Mouse (Mus musculus): Measurements from ENCODE around the gene Bnc1. TPM values are rescaled to one million over a fixed set of nuclear protein-coding genes. Genes with fewer than 3 reads are reported as not detected.

Gene Bnc1
- polyA plus RNA-seq, 1 experiment from 2014 or later = 0.62 TPM

DNA sequence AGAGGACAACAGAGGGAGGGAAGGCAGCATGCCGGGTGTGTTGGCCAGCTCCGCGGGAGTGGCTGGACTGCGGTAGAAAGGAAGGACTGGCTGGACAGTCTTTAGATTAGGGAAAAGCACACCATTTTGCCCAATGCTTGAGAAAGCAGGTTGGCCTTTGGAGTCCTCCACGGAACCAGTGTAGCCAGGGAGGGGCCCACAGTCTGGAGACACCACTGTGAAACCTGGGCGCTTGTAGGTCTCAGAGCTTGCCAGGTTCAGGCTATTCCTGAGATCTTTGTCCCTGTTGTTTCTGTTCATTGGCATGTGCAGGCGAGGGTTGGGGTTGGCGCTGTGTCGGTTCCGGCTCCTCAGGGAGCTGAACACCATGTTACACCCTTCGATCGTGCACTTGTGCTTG, 18.2 kb downstream of the Bnc1 start:
- ATAC-seq (ENCODE audit: low read depth) (no peak), DNase-seq (no peak)
- H3K9me3 ChIP-seq (replicated peaks) = no peaks in the 10 kb centered on the region
- H3K4me3 ChIP-seq (replicated peaks) = no peak overlapping the region
- no peak overlapping the region for H3K4me2 ChIP-seq
- 83% methylated on average over 12 of the region's 12 CpGs for WGBS (ENCODE audit: insufficient replicate concordance)
- H3K36me3 ChIP-seq = no peaks in the 10 kb centered on the region
- H3K9ac ChIP-seq = no peak overlapping the region
- peaks cover 3% of the 10 kb centered on the region; the same call in 1 of the 2 replicates for H3K27me3 ChIP-seq
- H3K4me1 ChIP-seq (replicated peaks) = no peaks in the 10 kb centered on the region
- no peak overlapping the region for H3K27ac ChIP-seq

GRCm38 (mm10) chr7:81973339-81973738, 18.8 kb downstream of the Bnc1 start:
- 67% methylated on average over 5 of the region's 5 CpGs for WGBS (ENCODE audit: insufficient replicate concordance)
- DNase-seq (no peak), ATAC-seq (ENCODE audit: low read depth) (no peak)

GRCm38 (mm10) chr7:81968975-81969374, 23.1 kb downstream of the Bnc1 start:
- WGBS (ENCODE audit: insufficient replicate concordance) = 15% methylated on average over 6 of the region's 6 CpGs
- no peaks in the 10 kb centered on the region for H3K4me1 ChIP-seq (replicated peaks)
- no peak overlapping the region for H3K4me2 ChIP-seq
- no peaks in the 10 kb centered on the region for H3K36me3 ChIP-seq
- DNase-seq (no peak), ATAC-seq (ENCODE audit: low read depth) (no peak)
- no peak overlapping the region for H3K4me3 ChIP-seq (replicated peaks)
- no peak overlapping the region for H3K9ac ChIP-seq
- H3K27ac ChIP-seq = no peak overlapping the region
- no peaks in the 10 kb centered on the region for H3K9me3 ChIP-seq (replicated peaks)
- peaks cover under 1% of the 10 kb centered on the region; the same call in 1 of the 2 replicates for H3K27me3 ChIP-seq

More at GRCm38 (mm10) chr7:81973339-81973738, 18.8 kb downstream of the Bnc1 start:
- H3K9me3 ChIP-seq (replicated peaks) = no peaks in the 10 kb centered on the region
- no peak overlapping the region for H3K27ac ChIP-seq
- H3K4me2 ChIP-seq = no peak overlapping the region
- no peaks in the 10 kb centered on the region for H3K36me3 ChIP-seq
- H3K27me3 ChIP-seq = peaks cover 3% of the 10 kb centered on the region; the same call in 1 of the 2 replicates
- H3K4me3 ChIP-seq (replicated peaks) = no peak overlapping the region
- no peak overlapping the region for H3K9ac ChIP-seq
- no peaks in the 10 kb centered on the region for H3K4me1 ChIP-seq (replicated peaks)

DNA sequence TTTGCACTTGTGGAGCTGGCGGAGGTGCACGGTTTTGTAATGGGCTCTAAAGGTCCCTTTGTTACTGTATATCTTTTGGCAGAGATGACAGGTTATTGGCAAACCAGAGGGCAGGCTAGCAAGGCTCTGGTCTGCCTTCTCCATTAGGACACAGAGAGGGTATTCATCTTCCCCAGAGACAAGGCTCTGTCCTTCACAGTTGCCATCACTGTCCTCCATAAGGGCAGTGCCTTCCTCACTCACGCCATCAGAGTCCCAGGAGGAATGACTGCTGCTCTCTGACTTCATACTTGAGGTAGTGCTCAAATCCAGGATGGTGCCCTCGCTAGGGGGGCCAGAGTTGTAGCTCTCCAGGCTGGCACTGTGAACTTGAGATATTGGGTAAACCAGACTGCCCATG, 23.6 kb downstream of the Bnc1 start:
- DNase-seq = no peak
- no peak for ATAC-seq (ENCODE audit: low read depth)
- Histone ChIP-seq H3K4me2 (no peak overlapping the region), H3K4me3 (replicated peaks) (no peak overlapping the region), H3K9ac (no peak overlapping the region), H3K4me1 (replicated peaks) (no peaks in the 10 kb centered on the region), H3K9me3 (replicated peaks) (no peaks in the 10 kb centered on the region), H3K36me3 (no peaks in the 10 kb centered on the region), H3K27me3 (no peaks in the 10 kb centered on the region), H3K27ac (no peak overlapping the region)
- 48% methylated on average over 4 of the region's 4 CpGs for WGBS (ENCODE audit: insufficient replicate concordance)

DNA sequence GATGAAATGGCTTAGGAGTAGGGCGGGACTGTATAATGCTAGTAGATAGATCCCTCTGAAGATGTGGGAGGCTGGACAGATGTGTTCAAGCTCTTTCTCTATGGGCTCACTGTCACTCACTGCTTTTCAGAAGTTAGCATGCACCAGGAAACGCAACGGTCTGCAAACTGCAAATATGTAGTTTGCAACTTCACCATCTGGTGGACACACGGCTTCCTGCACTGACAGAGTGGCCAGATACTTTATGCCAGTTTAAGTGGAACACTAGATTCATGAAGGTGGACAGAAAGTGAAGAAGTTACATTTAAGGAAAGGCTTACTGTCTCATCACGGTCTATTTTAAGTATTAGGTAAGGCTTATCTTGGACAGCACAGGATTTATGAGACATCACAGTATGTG, 25.9 kb downstream of the Bnc1 start:
- Histone ChIP-seq H3K4me3 (replicated peaks) (no peak overlapping the region), H3K4me1 (replicated peaks) (no peaks in the 10 kb centered on the region), H3K9ac (no peak overlapping the region), H3K4me2 (no peak overlapping the region), H3K27ac (no peak overlapping the region), H3K27me3 (no peaks in the 10 kb centered on the region), H3K36me3 (no peaks in the 10 kb centered on the region), H3K9me3 (replicated peaks) (no peaks in the 10 kb centered on the region)
- no peak for ATAC-seq (ENCODE audit: low read depth)
- 63% methylated on average over 5 of the region's 5 CpGs for WGBS (ENCODE audit: insufficient replicate concordance)
- no peak for DNase-seq

GRCm38 (mm10) chr7:81959704-81960103, 32.4 kb downstream of the Bnc1 start:
- DNase-seq (no peak), ATAC-seq (ENCODE audit: low read depth) (no peak)
- Histone ChIP-seq H3K27ac (no peak overlapping the region), H3K36me3 (no peaks in the 10 kb centered on the region), H3K27me3 (peaks cover 2% of the 10 kb centered on the region; the same call in 1 of the 2 replicates), H3K9me3 (replicated peaks) (no peaks in the 10 kb centered on the region), H3K4me2 (no peak overlapping the region), H3K4me1 (replicated peaks) (no peaks in the 10 kb centered on the region), H3K9ac (no peak overlapping the region), H3K4me3 (replicated peaks) (no peak overlapping the region)
- 2% methylated on average over 3 of the region's 3 CpGs for WGBS (ENCODE audit: insufficient replicate concordance)

DNA sequence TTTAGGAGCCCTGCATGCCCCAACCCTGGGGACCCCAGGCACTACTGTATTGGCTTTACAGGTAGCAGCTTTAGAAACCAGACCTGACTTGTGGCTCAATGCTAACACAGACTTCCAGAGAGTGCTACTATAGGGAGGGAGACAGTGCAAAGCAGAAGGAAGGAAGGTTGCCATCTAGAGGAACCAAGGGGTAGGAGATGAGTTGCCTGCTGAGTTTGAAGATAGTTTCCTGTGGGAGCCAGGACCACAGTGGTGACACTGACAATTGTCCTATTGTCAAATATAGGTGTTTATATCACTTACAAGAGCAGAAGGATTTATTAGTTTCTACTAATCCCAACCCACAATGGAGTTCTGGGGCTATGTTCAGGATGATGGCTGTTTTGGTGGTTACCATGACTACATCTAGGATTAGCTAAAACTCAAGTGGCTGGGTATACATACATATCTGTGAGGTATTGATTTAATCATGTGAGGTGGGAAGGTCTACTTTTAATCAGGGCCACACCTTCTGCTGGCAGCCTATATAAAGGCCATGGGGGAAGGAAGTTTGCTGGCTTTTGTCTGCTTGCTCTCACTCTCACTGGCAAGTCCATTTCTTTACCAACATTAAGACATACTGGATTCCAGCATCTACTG, 37.8 kb downstream of the Bnc1 start:
- H3K4me3 ChIP-seq (replicated peaks) = no peak overlapping the region
- no peak overlapping the region for H3K9ac ChIP-seq
- no peaks in the 10 kb centered on the region for H3K9me3 ChIP-seq (replicated peaks)
- ATAC-seq (ENCODE audit: low read depth) (no peak), DNase-seq (no peak)
- no peak overlapping the region for H3K4me2 ChIP-seq
- no peaks in the 10 kb centered on the region for H3K4me1 ChIP-seq (replicated peaks)
- peaks cover 2% of the 10 kb centered on the region; the same call in 1 of the 2 replicates for H3K27me3 ChIP-seq
- H3K36me3 ChIP-seq = no peaks in the 10 kb centered on the region
- no peak overlapping the region for H3K27ac ChIP-seq

- Histone ChIP-seq H3K9ac (no peak overlapping the region), H3K4me3 (replicated peaks) (no peak overlapping the region), H3K4me1 (replicated peaks) (no peaks in the 10 kb centered on the region), H3K9me3 (replicated peaks) (no peaks in the 10 kb centered on the region), H3K36me3 (no peaks in the 10 kb centered on the region), H3K4me2 (no peak overlapping the region), H3K27ac (no peak overlapping the region), H3K27me3 (no peaks in the 10 kb centered on the region)
- 63% methylated on average over 2 of the region's 2 CpGs for WGBS (ENCODE audit: insufficient replicate concordance)
- ATAC-seq (ENCODE audit: low read depth) = no peak
- no peak for DNase-seq
Measured at GRCm38 (mm10) chr7:81950499-81950898, 41.6 kb downstream of the Bnc1 start.

- no peak for ATAC-seq (ENCODE audit: low read depth)
- no peak overlapping the region for H3K4me3 ChIP-seq (replicated peaks)
- no peaks in the 10 kb centered on the region for H3K4me1 ChIP-seq (replicated peaks)
- no peak overlapping the region for H3K4me2 ChIP-seq
- H3K27ac ChIP-seq = no peak overlapping the region
- H3K27me3 ChIP-seq = no peaks in the 10 kb centered on the region; the same call in 1 of the 2 replicates
- 21% methylated on average over 4 of the region's 4 CpGs for WGBS (ENCODE audit: insufficient replicate concordance)
- no peaks in the 10 kb centered on the region for H3K36me3 ChIP-seq
- H3K9me3 ChIP-seq (replicated peaks) = no peaks in the 10 kb centered on the region
- no peak for DNase-seq
- H3K9ac ChIP-seq = no peak overlapping the region
Measured at GRCm38 (mm10) chr7:81945398-81945797, 46.7 kb downstream of the Bnc1 start.

DNA sequence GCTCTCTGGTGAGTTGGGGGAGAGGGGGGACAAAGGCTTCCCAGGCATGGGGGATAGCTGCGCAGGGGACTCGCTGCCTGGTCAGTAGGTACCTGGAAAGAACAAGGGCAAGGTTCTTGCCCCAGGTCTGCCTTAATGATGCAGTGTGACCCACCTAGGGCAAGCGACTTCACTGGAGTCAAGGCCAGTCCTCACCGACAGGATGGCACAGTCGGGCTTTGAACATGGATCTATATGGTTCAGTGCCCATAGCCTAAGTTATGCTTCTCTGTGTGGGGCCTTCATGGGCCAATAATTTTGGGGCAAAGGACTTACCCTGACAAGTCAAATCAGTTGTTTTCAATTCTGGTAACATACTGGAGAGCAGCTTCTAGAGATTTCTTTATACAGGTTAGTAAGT, 57.3 kb downstream of the Bnc1 start:
- ATAC-seq (ENCODE audit: low read depth) = no peak
- WGBS (ENCODE audit: insufficient replicate concordance) = 10% methylated on average over 5 of the region's 5 CpGs
- Histone ChIP-seq H3K27ac (no peak overlapping the region), H3K4me1 (replicated peaks) (peaks cover 9% of the 10 kb centered on the region; the same call in 1 of the 2 replicates), H3K4me2 (peak overlapping the region; percentile 59), H3K4me3 (replicated peaks) (peak overlapping the region; percentile 56), H3K36me3 (no peaks in the 10 kb centered on the region), H3K9ac (no peak overlapping the region), H3K9me3 (replicated peaks) (no peaks in the 10 kb centered on the region), H3K27me3 (peaks cover 71% of the 10 kb centered on the region)
- DNase-seq = no peak

GRCm38 (mm10) chr7:81934267-81934745, 57.8 kb downstream of the Bnc1 start, which contains the start of gene Hdgfl3:
Gene Hdgfl3, minus strand, starts transcription at chr7:81934473.
- H3K4me3 ChIP-seq (replicated peaks) = peak within 1 kb of the TSS; percentile 56
- no peaks in the 10 kb centered on the region for H3K36me3 ChIP-seq
- WGBS (ENCODE audit: insufficient replicate concordance) = 3% methylated on average over 62 of the region's 63 CpGs
- H3K4me2 ChIP-seq = peak within 1 kb of the TSS; percentile 59
- H3K9ac ChIP-seq = no peak within 1 kb of the TSS
- no peaks in the 10 kb centered on the region for H3K9me3 ChIP-seq (replicated peaks)
- H3K4me1 ChIP-seq (replicated peaks) = peaks cover 9% of the 10 kb centered on the region; the same call in 1 of the 2 replicates
- ATAC-seq (ENCODE audit: low read depth) = no peak
- peaks cover 71% of the 10 kb centered on the region for H3K27me3 ChIP-seq
- H3K27ac ChIP-seq = no peak within 1 kb of the TSS
- DNase-seq = no peak

Measured in liver, embryonic 13.5 days (tissue).